Mouse (Mus musculus): ENCODE measurements around the gene Dnah8. TPM values are rescaled to one million over a fixed set of nuclear protein-coding genes. Genes with fewer than 3 reads are reported as not detected.
A peak's percentile ranks its signal among the peaks of the same experiment; 100 is the strongest.

Dnah8 gene
- total RNA-seq, 2 experiments from 2014 or later, result 1.7 to 3.1 TPM

DNA sequence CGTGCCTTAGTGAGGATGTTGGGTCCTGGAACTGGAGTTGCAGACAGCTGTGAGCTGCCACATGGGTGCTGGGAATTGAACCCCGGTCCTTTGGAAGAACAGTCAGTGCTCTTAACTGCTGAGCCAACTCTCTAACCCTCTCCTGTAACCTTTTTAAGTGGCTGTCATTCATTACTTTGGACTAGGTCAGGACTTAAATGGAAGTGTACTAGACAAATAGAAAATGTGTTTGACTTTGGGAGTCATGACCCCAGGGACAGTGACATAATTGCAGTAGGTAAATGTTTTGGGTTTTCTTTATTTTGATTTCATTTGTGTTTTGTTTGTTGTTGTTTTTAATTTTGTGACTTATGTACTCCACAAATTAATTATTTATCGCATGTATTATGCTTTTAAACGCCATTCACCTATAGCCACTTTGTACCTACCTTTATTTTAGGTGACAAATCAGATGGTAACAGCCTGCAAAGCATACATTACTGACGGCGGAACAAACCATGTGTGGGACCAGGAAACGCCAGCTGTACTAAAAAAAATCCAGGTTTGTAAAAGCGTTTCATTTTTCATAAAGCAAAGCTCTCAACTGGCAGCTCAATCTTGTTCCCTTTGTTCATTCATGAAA is 33.5 kb downstream of the Dnah8 start:
- DNase-seq (ENCODE audit: low spot score in 2 of 2), result no peak

DNA sequence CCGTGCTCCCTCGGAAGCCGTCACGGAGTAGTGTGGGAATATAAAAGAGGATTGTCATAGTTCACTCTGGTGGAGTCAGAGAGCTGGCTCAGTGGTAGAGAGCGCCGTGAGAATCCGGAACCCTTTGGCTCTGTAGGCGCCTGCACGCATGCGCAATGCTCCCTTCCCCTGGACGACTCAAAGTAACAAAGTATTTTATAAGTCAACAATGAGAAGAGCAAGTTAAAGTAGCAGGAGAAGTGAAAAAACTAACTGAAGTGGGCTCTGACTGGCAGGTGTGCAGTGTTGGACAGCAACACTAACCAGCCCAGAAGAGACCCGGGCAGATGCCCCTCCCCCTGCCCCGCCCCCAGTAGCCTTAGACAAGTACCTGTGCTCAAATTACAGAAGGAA is 34.0 kb downstream of the Dnah8 start:
- peak; percentile 47 to 85 for DNase-seq (ENCODE audit: low spot score in 2 of 2)

DNA sequence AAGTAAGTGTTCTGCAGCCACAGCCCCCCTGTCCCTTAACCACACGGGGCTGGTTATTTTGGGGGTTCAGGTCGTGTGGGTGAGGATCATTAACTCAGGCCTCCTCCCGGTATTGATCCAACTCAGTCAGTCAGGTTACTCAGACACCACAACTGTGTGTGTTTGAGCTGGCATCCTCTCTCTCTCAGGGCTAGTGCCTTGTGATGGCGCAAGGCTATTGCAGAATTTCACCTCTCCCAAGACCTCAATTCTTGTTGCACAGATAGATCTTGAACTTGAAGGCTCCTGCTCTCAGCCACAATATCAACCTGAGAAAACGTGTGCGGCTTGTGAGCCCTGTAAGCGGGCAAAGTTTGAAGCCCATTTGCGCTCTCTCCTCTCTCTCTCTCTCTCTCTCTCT is 38.0 kb downstream of the Dnah8 start:
- no peak for DNase-seq (ENCODE audit: low spot score in 2 of 2)

DNA sequence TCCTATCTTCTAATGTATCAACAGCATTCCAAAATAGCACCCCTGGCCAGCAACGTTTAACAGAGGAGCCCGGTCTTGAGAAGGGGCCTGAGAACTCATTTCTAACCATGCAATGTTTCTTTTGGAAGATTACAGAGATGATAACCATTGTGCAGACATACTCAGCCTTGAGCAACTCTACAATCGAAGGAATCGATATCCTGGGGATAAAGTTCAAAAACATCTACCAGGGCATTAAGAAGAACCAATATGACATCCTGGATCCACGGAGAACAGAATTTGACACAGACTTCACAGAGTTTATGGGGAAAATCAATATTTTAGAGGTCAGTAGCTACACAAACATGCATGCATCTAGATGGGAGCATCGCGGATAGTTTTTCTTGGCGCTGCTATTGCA is 39.0 kb downstream of the Dnah8 start:
- no peak for DNase-seq (ENCODE audit: low spot score in 2 of 2)

DNA sequence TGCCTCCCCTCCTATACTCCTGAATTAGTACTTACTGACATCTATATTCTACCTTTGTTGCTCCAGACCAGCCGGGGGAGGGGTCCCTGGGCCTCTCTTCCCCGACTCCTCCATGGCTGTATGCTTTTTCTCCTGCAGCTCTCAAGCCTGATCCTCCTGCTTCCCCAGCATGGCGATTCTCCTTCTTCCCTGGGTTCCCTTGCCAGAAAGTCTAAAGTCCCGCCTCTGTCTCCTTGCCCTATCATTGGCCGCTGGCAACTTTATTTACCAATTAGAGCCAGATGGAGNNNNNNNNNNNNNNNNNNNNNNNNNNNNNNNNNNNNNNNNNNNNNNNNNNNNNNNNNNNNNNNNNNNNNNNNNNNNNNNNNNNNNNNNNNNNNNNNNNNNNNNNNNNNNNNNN is 40.7 kb downstream of the Dnah8 start:
- DNase-seq (ENCODE audit: low spot score in 2 of 2), result no peak

DNA sequence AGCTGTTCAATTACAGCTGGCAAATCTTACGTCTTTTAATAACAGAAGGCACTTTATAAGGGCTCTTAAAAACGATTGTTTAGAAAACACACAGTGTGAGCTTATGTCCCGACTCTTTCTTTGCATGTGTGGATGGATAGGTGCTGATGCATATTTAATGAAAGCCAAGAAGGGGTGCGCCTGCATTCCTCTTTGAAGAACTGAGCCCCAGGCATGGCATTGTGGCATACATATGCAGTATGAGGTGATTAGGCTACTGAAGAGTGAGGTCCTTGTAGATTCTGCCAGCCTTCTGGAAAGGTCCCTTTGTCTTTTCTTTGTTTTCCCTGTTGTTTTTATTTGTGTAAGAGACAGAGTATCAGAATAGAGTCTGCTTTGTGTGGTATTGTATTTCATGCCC is 48.4 kb downstream of the Dnah8 start:
- DNase-seq (ENCODE audit: low spot score in 2 of 2), result no peak

DNA sequence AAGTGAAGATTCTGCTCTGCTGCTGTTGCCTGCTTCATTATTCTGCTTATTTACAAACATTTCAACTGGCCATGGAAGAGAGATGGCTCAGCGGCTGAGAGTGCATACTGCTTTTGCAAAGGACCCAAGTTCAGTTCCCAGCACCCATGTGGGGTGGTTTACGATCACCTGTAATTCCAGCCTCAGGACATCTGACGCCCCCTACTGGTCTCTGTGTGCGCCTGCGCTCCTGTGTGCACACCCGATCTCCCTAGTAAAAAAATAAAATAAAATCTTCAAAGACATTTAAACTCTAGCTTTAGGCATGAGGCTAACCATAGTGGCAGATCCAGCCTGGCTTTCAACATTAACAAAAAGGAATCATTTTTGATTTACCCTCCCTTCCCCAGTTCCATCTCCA is 48.9 kb downstream of the Dnah8 start:
- DNase-seq (ENCODE audit: low spot score in 2 of 2), result no peak

DNA sequence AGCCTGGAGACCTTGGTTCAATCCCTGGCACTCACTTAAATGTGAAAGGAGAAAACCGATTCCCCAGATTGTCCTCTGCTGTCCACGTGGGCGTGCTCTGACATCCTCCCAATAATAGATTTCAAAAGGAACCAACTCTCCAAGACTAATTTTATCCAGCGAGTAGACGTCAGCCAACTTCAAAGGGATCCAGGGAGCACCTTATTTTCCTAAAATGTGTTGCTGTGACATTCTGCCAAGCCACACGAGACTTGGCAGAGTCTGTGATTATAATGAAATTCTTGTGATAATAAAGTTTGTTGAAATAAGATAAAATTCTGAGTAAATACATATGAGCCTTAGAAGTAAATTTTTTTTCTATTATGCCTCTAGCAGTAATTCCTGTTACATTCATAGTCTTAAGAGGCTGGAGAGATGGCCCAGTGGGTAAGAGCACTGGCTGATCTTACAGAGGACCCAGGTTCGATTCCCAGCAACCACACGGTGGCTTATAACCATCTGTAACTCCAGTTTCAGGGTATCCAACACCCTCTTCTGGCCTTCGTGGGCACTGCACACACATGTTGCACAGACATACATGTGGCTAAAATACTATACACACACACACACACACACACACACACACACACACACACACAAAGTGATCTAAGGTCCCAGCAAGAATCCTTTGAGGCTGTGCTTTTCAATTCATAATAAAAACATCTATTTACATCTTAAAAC is 51.0 kb downstream of the Dnah8 start:
- peak in 1 of 2 experiments; percentile 9 for DNase-seq (ENCODE audit: low spot score in 2 of 2)

DNA sequence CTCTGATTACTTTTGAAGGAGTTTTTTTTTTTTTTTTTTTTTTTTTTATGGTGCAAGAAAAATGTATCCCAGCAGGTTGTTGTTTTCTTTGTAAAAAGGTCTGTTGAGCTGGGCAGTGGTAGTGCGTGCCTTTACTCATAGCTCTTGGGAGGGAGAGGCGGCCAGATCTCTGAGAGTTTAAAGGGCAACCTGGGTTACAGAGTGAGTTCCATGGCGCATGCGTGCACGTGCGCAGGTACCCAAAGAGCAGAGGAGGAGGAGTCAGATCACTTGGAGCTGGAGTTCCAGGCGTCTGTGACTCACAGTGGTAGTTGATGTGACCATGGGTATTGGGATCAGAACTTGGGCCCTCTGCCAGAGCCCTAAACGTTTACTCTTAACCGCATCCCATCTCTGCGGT is 54.4 kb downstream of the Dnah8 start:
- no peak for DNase-seq (ENCODE audit: low spot score in 2 of 2)

DNA sequence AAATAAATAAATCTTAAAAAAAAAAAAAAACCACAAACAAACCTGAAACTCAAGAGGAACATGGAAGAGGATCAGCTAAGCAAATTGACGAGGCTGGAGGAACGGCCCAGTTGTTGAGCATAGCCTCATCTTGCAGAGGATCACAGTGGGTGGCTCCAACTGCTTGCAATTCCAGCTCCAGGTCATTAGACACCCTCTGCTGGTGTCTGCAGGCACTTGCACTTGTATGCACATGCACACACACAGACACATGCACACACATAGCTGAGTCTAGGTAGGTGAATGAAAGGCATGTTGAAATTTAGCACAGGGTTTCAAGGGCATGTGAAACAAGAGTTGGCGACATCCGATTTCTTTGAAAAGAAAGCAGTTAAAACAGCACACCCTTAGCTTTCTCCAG is 55.5 kb downstream of the Dnah8 start:
- DNase-seq (ENCODE audit: low spot score in 2 of 2), result no peak

DNA sequence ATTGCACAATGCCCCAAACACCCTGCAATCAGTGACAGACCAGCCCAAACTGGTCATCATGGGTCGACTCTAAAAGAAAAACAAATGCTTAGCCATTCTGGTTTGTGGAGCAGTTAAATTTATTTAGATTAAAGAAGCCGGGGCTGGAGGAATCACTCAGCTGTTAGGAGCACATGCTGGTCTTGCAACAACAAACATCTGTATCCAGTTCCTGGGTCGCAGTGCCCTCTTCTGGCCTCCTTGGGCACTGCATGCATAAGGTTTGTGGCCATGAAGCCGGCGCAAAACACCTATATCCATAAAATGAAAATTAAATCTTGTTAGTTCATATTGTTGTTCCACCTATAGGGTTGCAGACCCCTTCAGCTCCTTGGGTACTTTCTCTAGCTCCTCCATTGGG is 57.5 kb downstream of the Dnah8 start:
- peak in 1 of 2 experiments; percentile 45 for DNase-seq (ENCODE audit: low spot score in 2 of 2)

DNA sequence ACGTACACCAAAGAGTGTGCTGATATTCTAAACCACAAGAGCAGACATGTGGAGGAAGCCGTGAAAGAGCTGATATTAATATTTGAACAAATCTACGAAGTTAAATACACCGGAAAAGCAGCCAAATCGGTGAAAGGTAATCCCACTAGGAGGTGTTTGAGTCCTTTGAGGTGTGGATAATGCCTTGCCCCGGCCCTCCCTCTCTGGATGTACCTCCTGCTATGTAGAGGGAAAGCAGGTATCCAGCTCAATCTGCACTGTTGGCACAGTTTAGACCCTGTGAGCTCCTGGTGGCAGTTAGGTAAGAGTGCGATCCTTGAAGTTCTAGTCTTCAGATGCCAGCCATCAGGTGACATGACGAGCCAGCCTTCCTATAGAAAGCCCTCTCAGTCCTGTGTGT is 66.0 kb downstream of the Dnah8 start:
- no peak for DNase-seq (ENCODE audit: low spot score in 2 of 2)

DNA sequence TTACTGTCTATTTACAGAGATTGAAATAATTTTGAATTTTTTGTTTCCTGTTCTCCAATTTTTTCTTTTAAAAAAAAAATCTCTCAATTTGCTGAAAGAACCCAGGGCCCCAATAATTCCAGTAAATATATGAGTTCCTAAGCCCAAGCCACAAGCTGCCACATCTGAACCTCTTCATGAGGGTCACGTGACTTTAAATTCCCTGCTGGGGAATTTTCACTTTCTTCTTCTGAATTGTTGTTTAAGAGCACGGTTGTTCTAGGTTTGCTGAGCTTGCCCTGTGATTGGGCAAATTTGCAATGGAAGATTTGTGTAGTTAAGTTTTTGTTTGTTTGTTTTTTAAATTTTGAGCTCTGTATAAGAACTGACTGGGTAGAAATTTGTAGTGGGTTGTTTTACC is 67.3 kb downstream of the Dnah8 start:
- no peak for DNase-seq (ENCODE audit: low spot score in 2 of 2)

DNA sequence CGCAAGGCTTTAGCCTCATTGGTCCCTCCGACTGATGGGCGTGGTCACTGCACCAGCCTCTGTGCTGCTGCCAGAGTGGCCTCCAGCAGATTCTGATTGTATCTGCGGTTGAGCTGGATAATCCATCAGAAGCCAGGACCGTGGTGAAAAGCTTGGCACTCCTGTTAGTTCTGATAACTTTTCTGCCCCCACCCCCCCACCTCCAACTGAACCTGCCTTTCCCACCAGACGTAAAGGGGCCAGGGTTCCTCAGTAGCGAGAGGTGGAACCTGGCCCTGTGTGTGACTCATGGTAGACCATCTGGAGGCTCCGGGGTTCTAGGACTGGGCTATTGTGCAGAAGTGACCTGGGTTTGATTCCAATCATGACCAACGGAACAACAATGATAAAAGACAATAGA is 70.1 kb downstream of the Dnah8 start:
- DNase-seq (ENCODE audit: low spot score in 2 of 2), result no peak

DNA sequence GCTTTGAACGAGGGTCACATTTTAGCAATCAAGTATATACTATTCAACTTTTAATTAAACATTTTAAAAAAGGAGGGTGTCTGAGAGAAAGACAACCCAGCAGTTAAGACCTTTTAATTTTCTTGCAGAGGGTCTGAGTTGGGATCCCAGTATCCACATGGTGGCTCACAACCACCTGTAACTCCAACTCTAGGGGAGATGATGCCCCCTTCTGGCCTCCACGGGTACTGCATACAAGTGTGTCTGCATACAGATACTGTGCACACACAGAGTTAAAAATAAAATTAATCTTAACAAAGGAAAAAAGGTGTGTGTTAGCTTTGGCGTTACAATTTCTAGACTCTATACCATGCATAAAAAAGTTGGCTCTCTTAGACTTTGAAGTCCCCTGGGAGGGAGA is 90.6 kb downstream of the Dnah8 start:
- no peak for DNase-seq (ENCODE audit: low spot score in 2 of 2)

DNA sequence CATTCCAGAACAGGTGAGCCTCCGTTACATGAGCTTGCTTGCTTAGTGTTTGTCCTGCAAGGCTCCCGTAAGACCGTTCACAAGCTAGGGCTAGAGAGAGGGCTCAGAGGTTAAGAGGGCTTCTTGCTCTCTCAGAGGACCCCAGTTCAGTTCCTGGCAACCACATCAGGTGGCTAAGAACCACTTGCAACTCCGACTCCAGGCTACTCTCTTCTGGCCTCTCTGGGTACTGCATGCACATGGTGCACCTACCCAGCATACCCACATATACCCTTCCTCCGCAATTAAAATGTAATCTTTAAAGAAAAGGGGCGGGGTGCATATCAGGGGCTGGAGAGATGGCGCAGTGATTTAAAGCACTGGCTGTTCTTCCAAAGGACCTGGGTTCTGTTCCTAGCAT is 94.0 kb downstream of the Dnah8 start:
- no peak for DNase-seq (ENCODE audit: low spot score in 2 of 2)

DNA sequence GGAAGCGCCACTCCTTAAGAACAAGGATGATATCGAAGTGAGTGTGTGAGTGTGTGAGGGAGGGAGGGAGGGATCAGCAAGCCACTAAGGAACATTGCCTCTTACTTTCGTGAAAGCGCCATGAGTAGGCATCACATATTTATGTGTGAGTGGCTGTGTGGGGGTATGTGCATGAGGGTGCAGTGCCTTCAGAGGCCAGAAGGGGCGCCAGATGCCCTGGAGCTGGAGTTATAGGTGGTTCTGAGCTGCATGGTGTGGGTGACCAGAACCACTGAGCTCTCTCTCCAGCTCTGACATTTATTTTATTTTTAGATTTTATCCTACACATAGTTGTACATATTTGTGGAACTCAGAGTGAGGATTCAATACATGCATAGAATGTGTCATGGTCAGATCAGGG is 94.9 kb downstream of the Dnah8 start:
- DNase-seq (ENCODE audit: low spot score in 2 of 2), result no peak

DNA sequence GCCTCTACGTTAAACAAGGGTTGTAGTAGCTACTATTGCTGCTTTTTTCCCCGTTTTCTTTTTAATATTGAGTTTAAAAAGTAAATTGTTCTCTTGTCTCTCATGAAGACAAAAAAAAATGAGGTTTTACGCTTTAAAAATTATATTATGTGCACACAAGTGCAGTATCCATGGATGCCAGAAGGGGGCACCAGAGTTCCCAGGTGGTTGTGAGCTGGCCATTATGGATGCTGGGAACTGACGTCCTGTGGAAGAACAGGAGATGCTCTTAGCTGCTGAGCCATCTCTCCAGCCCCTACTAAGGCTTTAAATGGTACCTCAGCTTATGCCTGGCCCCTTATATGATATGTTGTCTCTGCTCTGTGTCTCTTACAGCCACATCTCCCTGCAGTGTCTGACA is 103.6 kb downstream of the Dnah8 start:
- DNase-seq (ENCODE audit: low spot score in 2 of 2), result no peak

DNA sequence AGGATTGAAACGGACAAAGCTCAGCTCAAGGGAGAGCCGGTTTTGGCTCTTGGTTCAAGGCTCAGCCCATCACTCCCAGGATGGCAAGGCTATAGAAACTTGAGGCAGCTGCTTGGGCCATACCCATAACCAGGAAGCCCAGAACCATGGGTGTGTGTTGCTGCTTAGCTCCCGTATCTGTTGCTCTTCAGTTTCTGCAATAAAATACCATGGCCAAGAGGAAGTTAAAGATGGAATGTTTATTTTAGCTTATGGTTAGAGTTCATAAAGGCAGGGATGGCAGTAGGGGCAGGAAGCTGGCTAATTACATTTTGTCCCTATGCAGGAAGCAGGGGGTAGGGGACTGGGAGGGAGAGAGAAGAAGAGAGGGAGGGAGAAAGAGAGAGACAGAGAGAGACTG is 108.6 kb downstream of the Dnah8 start:
- no peak for DNase-seq (ENCODE audit: low spot score in 2 of 2)

DNA sequence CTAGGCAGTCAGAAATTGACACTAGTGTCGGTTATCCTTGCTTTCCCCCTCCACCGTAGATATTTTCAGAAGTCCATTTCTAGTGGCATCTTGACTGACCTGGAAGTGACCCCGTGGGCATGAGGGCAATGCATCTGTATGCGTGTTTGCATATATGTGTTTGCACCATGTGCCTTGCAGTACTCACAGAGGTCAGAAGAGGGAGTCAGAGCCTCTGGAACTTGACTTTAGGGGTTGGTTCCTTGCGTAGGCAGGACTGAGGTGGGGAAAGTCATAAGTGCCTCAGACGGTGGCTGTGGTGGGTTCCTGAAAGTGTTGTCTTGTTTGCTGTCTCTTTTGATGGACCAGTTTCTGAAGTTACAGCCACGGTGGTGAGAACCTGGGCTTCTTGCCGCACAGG is 110.6 kb downstream of the Dnah8 start:
- DNase-seq (ENCODE audit: low spot score in 2 of 2), result no peak

DNA sequence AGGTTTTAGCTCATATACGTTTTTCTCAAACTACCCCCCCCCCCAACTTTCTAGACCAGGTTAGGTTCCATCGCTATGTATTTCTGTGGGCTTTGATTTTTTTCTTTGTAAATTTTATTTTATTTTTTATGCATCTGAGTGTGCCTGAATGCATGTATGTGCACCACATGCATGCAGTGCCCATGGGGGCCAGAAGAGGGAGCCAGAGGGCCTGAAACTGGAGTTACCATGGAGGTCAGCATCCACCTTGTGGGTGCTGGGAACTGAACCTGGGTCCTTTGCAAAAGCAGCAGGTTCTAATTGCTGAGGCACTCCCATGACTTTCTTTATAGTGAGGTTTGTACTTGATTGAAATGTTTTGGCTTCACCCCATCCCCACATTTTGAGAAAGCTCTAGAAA is 111.3 kb downstream of the Dnah8 start:
- no peak for DNase-seq (ENCODE audit: low spot score in 2 of 2)

DNA sequence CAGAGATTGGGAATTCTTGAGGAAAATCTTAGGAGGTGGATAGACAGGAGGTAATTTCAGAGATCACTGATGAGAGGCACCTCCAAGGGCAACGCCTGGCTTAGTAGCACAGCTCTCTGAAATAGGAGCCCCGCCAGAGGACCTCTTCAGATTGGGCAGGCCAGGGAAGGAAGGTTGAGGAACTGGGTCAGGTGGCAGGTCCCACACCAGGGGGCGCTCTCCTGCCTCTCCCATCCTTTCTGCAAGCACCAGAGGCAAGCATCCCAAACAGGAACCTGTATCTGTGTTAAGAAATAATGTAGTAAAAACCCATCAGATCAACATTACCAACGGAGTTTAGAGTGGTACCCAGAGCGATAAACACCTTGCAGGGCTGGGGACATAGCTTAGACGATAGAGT is 113.6 kb downstream of the Dnah8 start:
- DNase-seq (ENCODE audit: low spot score in 2 of 2), result peak in 1 of 2 experiments; percentile 53

DNA sequence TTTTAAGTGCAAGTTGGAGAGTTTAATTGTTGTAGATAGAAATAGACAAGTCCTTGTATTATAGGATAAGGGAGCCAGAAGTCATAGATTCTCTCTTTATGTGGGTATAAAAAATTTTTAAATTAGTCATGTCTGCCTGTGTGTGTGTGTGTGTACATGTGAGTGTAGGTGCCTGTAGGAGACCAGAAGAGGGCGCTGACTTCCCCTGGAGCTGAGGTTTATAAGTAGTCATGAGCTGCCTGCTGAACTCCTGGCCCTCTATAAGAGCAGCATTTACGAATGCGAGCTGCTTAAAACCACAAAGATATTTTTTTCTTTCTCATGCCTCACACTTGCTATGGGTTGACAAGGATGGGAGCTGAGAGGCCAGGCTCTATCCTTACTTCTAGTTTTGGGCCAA is 115.6 kb downstream of the Dnah8 start:
- no peak for DNase-seq (ENCODE audit: low spot score in 2 of 2)
